Mouse (Mus musculus): ENCODE data around the gene Anks1b. TPM values are rescaled to one million over a fixed set of nuclear protein-coding genes. Genes with fewer than 3 reads are reported as not detected.

Gene Anks1b
- polyA plus RNA-seq, 2 experiments from 2014 or later: 0.19 TPM; not detected in 1

- no peak for ATAC-seq
Measured at GRCm38 (mm10) chr10:89974361-89974760, 101.1 kb downstream of the Anks1b start.

GRCm38 (mm10) chr10:89975431-89975841, 102.1 kb downstream of the Anks1b start:
- ATAC-seq: no peak

GRCm38 (mm10) chr10:89976577-89976976, 103.3 kb downstream of the Anks1b start:
- ATAC-seq: no peak

- ATAC-seq: no peak
Measured at GRCm38 (mm10) chr10:89994171-89994570, 120.9 kb downstream of the Anks1b start.

- no peak for ATAC-seq
Measured at GRCm38 (mm10) chr10:89995621-89996428, 122.5 kb downstream of the Anks1b start.

GRCm38 (mm10) chr10:90003980-90004729, 130.8 kb downstream of the Anks1b start:
- ATAC-seq: no peak

- no peak for ATAC-seq
Measured at GRCm38 (mm10) chr10:90004882-90005281, 131.6 kb downstream of the Anks1b start.

- ATAC-seq: no peak
Measured at GRCm38 (mm10) chr10:90033037-90033436, 159.7 kb downstream of the Anks1b start.

- no peak for ATAC-seq
Measured at GRCm38 (mm10) chr10:90043287-90043686, 170.0 kb downstream of the Anks1b start.

GRCm38 (mm10) chr10:90043773-90044172, 170.5 kb downstream of the Anks1b start:
- ATAC-seq: no peak

GRCm38 (mm10) chr10:90044229-90044628, 170.9 kb downstream of the Anks1b start:
- ATAC-seq: no peak

GRCm38 (mm10) chr10:90068651-90069050, 195.3 kb downstream of the Anks1b start:
- no peak for ATAC-seq

- no peak for ATAC-seq
Measured at GRCm38 (mm10) chr10:90077930-90078329, 204.6 kb downstream of the Anks1b start.

GRCm38 (mm10) chr10:90081151-90081550, 207.8 kb downstream of the Anks1b start:
- no peak for ATAC-seq

- no peak for ATAC-seq
Measured at GRCm38 (mm10) chr10:90081630-90082029, 208.3 kb downstream of the Anks1b start.

GRCm38 (mm10) chr10:90093877-90094276, 220.6 kb downstream of the Anks1b start:
- no peak for ATAC-seq

GRCm38 (mm10) chr10:90112662-90113061, 239.4 kb downstream of the Anks1b start:
- no peak for ATAC-seq

- ATAC-seq: no peak
Measured at GRCm38 (mm10) chr10:90116867-90117266, 243.6 kb downstream of the Anks1b start.

- ATAC-seq: no peak
Measured at GRCm38 (mm10) chr10:90117836-90118235, 244.5 kb downstream of the Anks1b start.

GRCm38 (mm10) chr10:90137538-90137937, 264.2 kb downstream of the Anks1b start:
- no peak for ATAC-seq

GRCm38 (mm10) chr10:90140947-90141346, 267.6 kb downstream of the Anks1b start:
- ATAC-seq: no peak

GRCm38 (mm10) chr10:90144444-90144843, 271.1 kb downstream of the Anks1b start:
- no peak for ATAC-seq

GRCm38 (mm10) chr10:90151510-90151909, 278.2 kb downstream of the Anks1b start:
- ATAC-seq: no peak
